Mouse (Mus musculus): ENCODE measurements around the gene Acer1. TPM values are rescaled to one million over a fixed set of nuclear protein-coding genes. Genes with fewer than 3 reads are reported as not detected.

The Acer1 gene
- total and polyA plus RNA-seq, 3 experiments, result not detected

DNA sequence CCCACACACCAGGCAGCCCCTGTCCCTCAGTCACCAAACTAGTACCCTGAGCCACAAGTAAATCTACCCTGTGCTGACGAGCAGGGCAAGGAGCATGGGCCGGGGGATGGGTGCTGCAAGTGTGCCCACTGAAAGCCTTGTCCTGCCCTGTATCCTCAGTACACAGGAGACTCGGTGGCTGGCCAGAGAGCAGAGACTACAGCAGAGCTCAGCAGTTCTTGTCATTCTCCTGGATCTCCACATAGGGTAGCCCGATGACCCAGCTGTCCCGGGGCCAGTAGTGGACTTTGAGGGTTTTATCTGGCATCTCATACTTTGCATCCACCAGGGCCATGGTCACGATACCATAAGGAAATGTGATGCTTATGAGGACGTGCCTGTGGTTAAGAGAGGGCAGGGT lies 27.1 kb downstream of the Acer1 start:
- no peaks in the 10 kb centered on the region for H3K79me2 ChIP-seq (replicated peaks; ENCODE audit: control insufficient read depth, extremely low read depth, insufficient read depth, poor library complexity, severe bottlenecking)
- TF ChIP-seq CHD2 (IDR thresholded peaks at IDR 0.05; ENCODE audit: low read length), result no peak
- no peak for TF ChIP-seq POLR2A (IDR thresholded peaks at IDR 0.05; ENCODE audit: low read depth, low read length)
- TF ChIP-seq TCF12 (IDR thresholded peaks at IDR 0.05; ENCODE audit: low read depth, low read length), result no peak
- no peak for TF ChIP-seq RCOR1 (conservative IDR thresholded peaks at IDR 0.05; ENCODE audit: low read depth, low read length)
- no peak for TF ChIP-seq SMC3 (IDR thresholded peaks at IDR 0.05; ENCODE audit: low read depth, low read length)
- TF ChIP-seq GABPA (IDR thresholded peaks at IDR 0.05; ENCODE audit: insufficient replicate concordance, low read depth, low read length), result no peak
- H3K9ac ChIP-seq (ENCODE audit: insufficient read depth, low read depth), result no peak overlapping the region
- H3K4me2 ChIP-seq (ENCODE audit: insufficient read depth, low read depth, poor library complexity, severe bottlenecking), result no peak overlapping the region
- H3K27ac ChIP-seq (ENCODE audit: insufficient read depth, low read depth), result no peak overlapping the region
- dilution Hi-C loops (cut with MboI; ENCODE audit: extremely low pct_ligation_motif_present, extremely low pct_unique_long_range_greater_than_20kb, low sequenced_read_pairs) (no loop called here), in situ Hi-C loops (cut with MboI; ENCODE audit: low pct_ligation_motif_present, low pct_unique_long_range_greater_than_20kb, low sequenced_read_pairs) (loop anchor here (5.0 kb wide), 1 partner anchor 63 kb away; no protein-coding TSS in a partner anchor)
- H3K9me3 ChIP-seq (replicated peaks; ENCODE audit: low read length), result no peaks in the 10 kb centered on the region
- no peak overlapping the region for H3K4me3 ChIP-seq (replicated peaks in 1 of 3; ENCODE audit: low read depth in 2 of 3, low read length in 2 of 3, poor library complexity in 1 of 3)
- H3K27me3 ChIP-seq (replicated peaks), result peaks cover 35% of the 10 kb centered on the region
- no peaks in the 10 kb centered on the region for H3K36me3 ChIP-seq (replicated peaks in 1 of 2; ENCODE audit: control insufficient read depth in 1 of 2, insufficient read depth in 1 of 2, low read length in 1 of 2)
- H3K4me1 ChIP-seq (ENCODE audit: control insufficient read depth in 1 of 2, insufficient read depth in 2 of 2), result peaks cover 7 to 13% of the 10 kb centered on the region in 2 experiments
- DNase-seq (ENCODE audit: extremely low read depth), result no peak

DNA sequence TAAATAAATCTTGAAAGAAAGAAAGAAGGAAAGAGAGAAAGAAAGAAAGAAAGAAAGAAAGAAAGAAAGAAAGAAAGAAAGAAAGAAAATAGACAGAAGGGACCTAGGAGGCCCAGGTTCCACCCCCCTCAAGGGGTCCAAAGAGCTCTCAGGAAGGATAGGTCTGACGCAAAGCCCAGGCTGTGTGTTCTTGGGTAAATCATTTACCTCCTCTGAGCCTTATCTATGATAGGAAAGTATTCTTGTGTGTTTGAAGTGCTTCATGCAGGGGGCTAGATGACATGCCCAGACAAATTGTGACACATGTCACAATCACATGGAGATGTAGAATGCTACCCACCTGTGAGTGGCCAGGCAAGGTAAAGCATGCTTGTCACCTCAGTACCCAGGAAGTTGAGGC lies 29.3 kb downstream of the Acer1 start:
- no peak for DNase-seq (ENCODE audit: extremely low read depth)
- no peaks in the 10 kb centered on the region for H3K9me3 ChIP-seq (replicated peaks; ENCODE audit: low read length)
- H3K4me2 ChIP-seq (ENCODE audit: insufficient read depth, low read depth, poor library complexity, severe bottlenecking), result no peak overlapping the region
- no peak overlapping the region for H3K4me3 ChIP-seq (replicated peaks in 1 of 3; ENCODE audit: low read depth in 2 of 3, low read length in 2 of 3, poor library complexity in 1 of 3)
- TF ChIP-seq CHD1 (IDR thresholded peaks at IDR 0.05; ENCODE audit: low read depth, low read length) (no peak), BHLHE40 (IDR thresholded peaks at IDR 0.05; ENCODE audit: low read depth, low read length) (no peak), IRF4 (IDR thresholded peaks at IDR 0.05; ENCODE audit: low read depth, low read length) (no peak), UBTF (IDR thresholded peaks at IDR 0.05; ENCODE audit: low read depth, low read length) (no peak), PAX5 (IDR thresholded peaks at IDR 0.05; ENCODE audit: low read length) (no peak)
- H3K36me3 ChIP-seq (replicated peaks in 1 of 2; ENCODE audit: control insufficient read depth in 1 of 2, insufficient read depth in 1 of 2, low read length in 1 of 2), result no peaks in the 10 kb centered on the region
- H3K27me3 ChIP-seq (replicated peaks), result peaks cover 35% of the 10 kb centered on the region
- no peak overlapping the region for H3K9ac ChIP-seq (ENCODE audit: insufficient read depth, low read depth)
- dilution Hi-C loops (cut with MboI; ENCODE audit: extremely low pct_ligation_motif_present, extremely low pct_unique_long_range_greater_than_20kb, low sequenced_read_pairs), result no loop called here
- H3K27ac ChIP-seq (ENCODE audit: insufficient read depth, low read depth), result no peak overlapping the region
- H3K79me2 ChIP-seq (replicated peaks; ENCODE audit: control insufficient read depth, extremely low read depth, insufficient read depth, poor library complexity, severe bottlenecking), result no peaks in the 10 kb centered on the region
- in situ Hi-C loops (cut with MboI; ENCODE audit: low pct_ligation_motif_present, low pct_unique_long_range_greater_than_20kb, low sequenced_read_pairs), result loop anchor here (5.0 kb wide), 1 partner anchor 60 kb away; no protein-coding TSS in a partner anchor
- peaks cover 0 to 1% of the 10 kb centered on the region in 2 experiments; a peak in 2 of 4 replicates for H3K4me1 ChIP-seq (ENCODE audit: control insufficient read depth in 1 of 2, insufficient read depth in 2 of 2)

DNA sequence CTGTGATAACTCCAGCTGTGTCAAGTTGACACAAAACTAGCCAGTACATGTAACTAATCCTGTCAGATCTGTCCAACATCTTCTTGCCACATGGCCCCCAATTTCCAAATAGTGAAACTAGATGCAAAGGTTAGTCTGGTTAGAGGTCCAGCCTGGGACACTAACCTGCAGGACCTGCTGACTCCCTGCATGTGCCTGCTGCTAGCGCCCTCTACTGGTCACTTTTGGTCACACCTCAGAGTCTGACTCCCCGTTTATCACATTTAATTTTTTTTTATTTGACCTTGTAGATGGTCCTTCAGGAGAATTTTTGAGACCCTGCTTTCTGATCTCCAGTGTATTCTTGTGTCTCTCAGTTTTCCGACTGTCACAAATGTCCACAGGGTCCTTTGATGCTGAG lies 31.0 kb downstream of the Acer1 start:
- in situ Hi-C loops (cut with MboI; ENCODE audit: low pct_ligation_motif_present, low pct_unique_long_range_greater_than_20kb, low sequenced_read_pairs), result loop anchor here (5.0 kb wide), 1 partner anchor 59 kb away; no protein-coding TSS in a partner anchor
- DNase-seq (ENCODE audit: extremely low read depth), result peak; percentile 63
- TF ChIP-seq ZKSCAN1 (IDR thresholded peaks at IDR 0.05; ENCODE audit: borderline replicate concordance, low read depth, low read length) (no peak), ZMIZ1 (IDR thresholded peaks at IDR 0.05; ENCODE audit: low read depth, low read length) (no peak), CHD1 (IDR thresholded peaks at IDR 0.05; ENCODE audit: low read depth, low read length) (no peak), MAFK (IDR thresholded peaks at IDR 0.05; ENCODE audit: insufficient replicate concordance, low read length) (no peak), CTCF (conservative IDR thresholded peaks at IDR 0.05 in 1 of 2, IDR thresholded peaks at IDR 0.05 in 1 of 2; ENCODE audit: low read depth in 2 of 2, low read length in 2 of 2) (peak; percentile 87 to 95), RAD21 (IDR thresholded peaks at IDR 0.05; ENCODE audit: low read depth, low read length) (peak; percentile 77), ZNF384 (IDR thresholded peaks at IDR 0.05; ENCODE audit: low read depth, low read length) (peak; percentile 66; the same call in 1 of the 2 replicates), TCF12 (IDR thresholded peaks at IDR 0.05; ENCODE audit: low read depth, low read length) (no peak), MYC (IDR thresholded peaks at IDR 0.05; ENCODE audit: low read depth, low read length) (peak; percentile 73; the same call in 1 of the 2 replicates), JUND (conservative IDR thresholded peaks at IDR 0.05; ENCODE audit: low read depth, low read length) (no peak), KAT2A (IDR thresholded peaks at IDR 0.05; ENCODE audit: insufficient replicate concordance, low read length) (no peak), MAX (IDR thresholded peaks at IDR 0.05; ENCODE audit: low read length) (peak; percentile 22; the same call in 1 of the 2 replicates), SMC3 (IDR thresholded peaks at IDR 0.05; ENCODE audit: low read depth, low read length) (peak; percentile 79), BHLHE40 (IDR thresholded peaks at IDR 0.05; ENCODE audit: low read depth, low read length) (peak; percentile 64)
- H3K36me3 ChIP-seq (replicated peaks in 1 of 2; ENCODE audit: control insufficient read depth in 1 of 2, insufficient read depth in 1 of 2, low read length in 1 of 2), result no peaks in the 10 kb centered on the region
- H3K9me3 ChIP-seq (replicated peaks; ENCODE audit: low read length), result no peaks in the 10 kb centered on the region
- no peak overlapping the region for H3K27ac ChIP-seq (ENCODE audit: insufficient read depth, low read depth)
- no peaks in the 10 kb centered on the region for H3K4me1 ChIP-seq (ENCODE audit: control insufficient read depth in 1 of 2, insufficient read depth in 2 of 2)
- no peaks in the 10 kb centered on the region for H3K79me2 ChIP-seq (replicated peaks; ENCODE audit: control insufficient read depth, extremely low read depth, insufficient read depth, poor library complexity, severe bottlenecking)
- no peak overlapping the region for H3K4me3 ChIP-seq (replicated peaks in 1 of 3; ENCODE audit: low read depth in 2 of 3, low read length in 2 of 3, poor library complexity in 1 of 3)
- dilution Hi-C loops (cut with MboI; ENCODE audit: extremely low pct_ligation_motif_present, extremely low pct_unique_long_range_greater_than_20kb, low sequenced_read_pairs), result no loop called here
- no peak overlapping the region for H3K4me2 ChIP-seq (ENCODE audit: insufficient read depth, low read depth, poor library complexity, severe bottlenecking)
- no peak overlapping the region for H3K9ac ChIP-seq (ENCODE audit: insufficient read depth, low read depth)
- H3K27me3 ChIP-seq (replicated peaks), result peaks cover 39% of the 10 kb centered on the region

All from CH12.LX (cell line).